Mouse (Mus musculus) intestine, embryonic 15.5 days (tissue): Measurements from ENCODE around the gene Cd72. TPM values are rescaled to one million over a fixed set of nuclear protein-coding genes. Genes with fewer than 3 reads are reported as not detected.

Experiments used
- ATAC-seq: fragments of 200-750 bp; cut with Nextera tagmentation; 2 replicates; pipeline ENCODE4 v1.8.0; 2017; ENCODE audit warnings: moderate TSS enrichment, moderate library complexity
- H3K27ac ChIP-seq: fragments of 300-500 bp; sonication (generic); 2 replicates; pipeline ENCODE4 v1.5.1; 2015; ENCODE audit warnings: mild to moderate bottlenecking, inconsistent platforms
- H3K27me3 ChIP-seq: fragments of 300-500 bp; sonication (generic); replicated peaks from 2 replicates; pipeline ENCODE4 v1.6.1; 2015; ENCODE audit warnings: inconsistent platforms
- H3K36me3 ChIP-seq: fragments of 300-500 bp; sonication (generic); 2 replicates; pipeline ENCODE4 v1.6.1; 2015; ENCODE audit warnings: inconsistent platforms
- H3K4me1 ChIP-seq: fragments of 300-500 bp; sonication (generic); replicated peaks from 2 replicates; pipeline ENCODE4 v1.6.1; 2015; ENCODE audit warnings: inconsistent platforms
- H3K4me2 ChIP-seq: fragments of 300-500 bp; sonication (generic); replicated peaks from 2 replicates; pipeline ENCODE4 v1.6.1; 2015; ENCODE audit warnings: mild to moderate bottlenecking, inconsistent platforms
- H3K4me3 ChIP-seq: fragments of 300-500 bp; sonication (generic); replicated peaks from 2 replicates; pipeline ENCODE4 v1.5.1; 2015; ENCODE audit warnings: inconsistent platforms
- H3K9ac ChIP-seq: fragments of 300-500 bp; sonication (generic); 2 replicates; pipeline ENCODE4 v1.6.1; 2015; ENCODE audit warnings: inconsistent platforms
- H3K9me3 ChIP-seq: fragments of 300-500 bp; sonication (generic); 2 replicates; pipeline ENCODE4 v1.6.1; 2016; ENCODE audit warnings: inconsistent platforms
- WGBS: fragments of 180-500 bp; shearing (Covaris S2); methylation state at CpG from one replicate; pipeline ENCODE4 v1.1.7; 2015; 5-methylcytosine and 5-hydroxymethylcytosine counted together
- polyA plus RNA-seq: library from polyadenylated mRNA; unstranded; fragments of >200 nt; fragmentation: Nextera tagmentation; extraction: Ambion mirVana; gene quantifications from 2 replicates; pipeline ENCODE4 v1.2.1, GENCODE M21; 2015

The Cd72 gene
- 2.7 and 2.9 TPM in 2 replicates for polyA plus RNA-seq

DNA sequence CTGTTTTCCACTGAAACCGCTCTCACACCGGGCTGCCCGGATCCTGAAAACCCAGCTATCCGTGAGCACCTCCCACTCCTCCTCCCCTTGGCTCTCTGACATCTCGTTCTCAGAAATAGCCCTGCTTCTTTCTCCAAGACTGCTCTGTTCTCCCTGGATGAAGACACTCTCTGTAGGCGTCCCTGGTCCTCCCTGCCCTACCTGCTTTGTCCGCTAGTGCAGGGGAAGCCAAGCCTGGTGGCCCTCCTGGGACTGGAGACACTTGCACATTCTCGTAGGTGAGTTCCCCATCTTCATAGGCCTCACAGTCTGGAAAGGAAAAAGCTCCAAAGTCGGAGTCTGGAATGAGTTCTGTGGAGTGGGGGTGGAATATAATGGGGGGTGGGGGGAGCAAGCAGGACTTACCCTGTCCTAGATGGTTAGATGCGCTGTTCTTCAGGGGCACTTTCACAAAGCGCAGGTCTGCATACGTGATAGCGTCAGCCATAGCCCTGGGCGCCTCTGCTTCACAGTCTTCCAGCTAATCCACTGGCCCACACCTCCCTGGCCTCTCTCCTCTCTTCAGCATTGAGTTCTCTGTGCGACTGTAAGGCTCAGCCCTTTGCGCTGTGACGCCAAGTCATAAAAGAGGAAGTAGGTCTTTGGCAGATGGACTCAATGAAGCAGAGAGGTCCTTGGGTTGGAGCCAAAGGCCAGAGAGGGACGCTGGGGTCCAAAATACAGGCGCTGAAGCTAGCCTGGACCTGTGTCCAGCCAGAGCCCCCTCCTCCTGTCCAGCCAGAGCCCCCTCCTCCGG lies at the start of gene Cd72:
Gene Cd72 (minus strand): TSS at position 588 of the 796 bp plus-strand sequence.
- 31% methylated on average over 20 of the region's 20 CpGs for WGBS
- Histone ChIP-seq H3K9me3 (no peaks in the 10 kb centered on the region), H3K4me1 (peaks cover 18% of the 10 kb centered on the region), H3K4me3 (peak within 1 kb of the TSS; percentile 13), H3K4me2 (peak within 1 kb of the TSS; percentile 51), H3K9ac (peak within 1 kb of the TSS; percentile 29; the same call in 1 of the 2 replicates), H3K27ac (no peak within 1 kb of the TSS), H3K27me3 (peaks cover 17% of the 10 kb centered on the region), H3K36me3 (no peaks in the 10 kb centered on the region)
- no peak for ATAC-seq

DNA sequence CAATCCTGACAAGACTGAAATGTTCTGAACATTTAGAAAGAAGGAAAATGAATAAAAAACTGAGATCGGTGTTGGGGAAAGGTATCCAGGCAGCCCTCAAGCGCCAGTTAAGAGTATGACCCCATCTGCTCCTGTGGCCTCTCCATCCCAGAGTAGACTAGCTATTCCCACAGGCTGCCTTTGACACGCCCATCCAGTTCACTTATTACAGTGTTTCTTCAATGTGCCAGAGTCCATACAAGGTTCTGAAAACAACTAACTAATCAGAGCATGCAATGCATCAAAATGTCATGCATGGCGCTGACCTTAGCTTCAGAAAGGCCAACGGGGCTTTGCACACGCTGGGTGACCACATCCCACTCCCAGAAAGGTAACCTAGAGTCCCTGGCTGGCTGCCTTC lies 49.1 kb upstream of the Cd72 start:
- no peak for ATAC-seq
- H3K4me3 ChIP-seq: no peak overlapping the region
- 0 out of 2 replicates have a peak overlapping the region, but pooled peaks have one; percentile 9 for H3K4me2 ChIP-seq
- H3K27ac ChIP-seq: no peak overlapping the region
- no peak overlapping the region for H3K9ac ChIP-seq
- H3K9me3 ChIP-seq: no peaks in the 10 kb centered on the region
- 74% methylated on average over 6 of the region's 6 CpGs for WGBS
- H3K27me3 ChIP-seq: no peaks in the 10 kb centered on the region
- H3K36me3 ChIP-seq: no peaks in the 10 kb centered on the region
- peaks cover 32% of the 10 kb centered on the region for H3K4me1 ChIP-seq

DNA sequence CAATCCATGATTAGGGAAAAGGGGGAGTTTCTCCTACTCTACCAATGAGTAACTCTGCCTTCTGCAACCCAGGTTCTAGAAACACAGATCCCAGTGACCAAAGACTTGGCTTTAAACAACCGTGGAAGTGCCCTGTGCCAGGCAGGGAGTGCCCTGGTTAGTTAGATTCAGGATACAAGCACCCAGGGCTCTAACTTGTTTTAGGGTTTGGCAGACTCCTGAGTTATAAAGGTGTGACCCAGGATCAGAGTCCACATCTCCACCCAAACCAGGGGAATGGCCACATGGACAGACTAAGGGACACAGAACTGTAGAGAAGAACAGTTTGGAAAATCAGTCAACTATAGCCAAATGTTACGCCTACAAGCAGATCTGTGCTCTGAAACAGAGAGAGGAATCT lies 48.6 kb upstream of the Cd72 start:
- no peaks in the 10 kb centered on the region for H3K9me3 ChIP-seq
- no peaks in the 10 kb centered on the region for H3K36me3 ChIP-seq
- H3K4me1 ChIP-seq: peaks cover 33% of the 10 kb centered on the region
- 0 out of 2 replicates have a peak, but pooled peaks have one; percentile 19 for ATAC-seq
- no peaks in the 10 kb centered on the region for H3K27me3 ChIP-seq
- H3K4me3 ChIP-seq: no peak overlapping the region
- no peak overlapping the region for H3K9ac ChIP-seq
- 62% methylated on average over 2 of the region's 2 CpGs for WGBS
- peak overlapping the region; percentile 9; the same call in 1 of the 2 replicates for H3K4me2 ChIP-seq
- H3K27ac ChIP-seq: no peak overlapping the region

DNA sequence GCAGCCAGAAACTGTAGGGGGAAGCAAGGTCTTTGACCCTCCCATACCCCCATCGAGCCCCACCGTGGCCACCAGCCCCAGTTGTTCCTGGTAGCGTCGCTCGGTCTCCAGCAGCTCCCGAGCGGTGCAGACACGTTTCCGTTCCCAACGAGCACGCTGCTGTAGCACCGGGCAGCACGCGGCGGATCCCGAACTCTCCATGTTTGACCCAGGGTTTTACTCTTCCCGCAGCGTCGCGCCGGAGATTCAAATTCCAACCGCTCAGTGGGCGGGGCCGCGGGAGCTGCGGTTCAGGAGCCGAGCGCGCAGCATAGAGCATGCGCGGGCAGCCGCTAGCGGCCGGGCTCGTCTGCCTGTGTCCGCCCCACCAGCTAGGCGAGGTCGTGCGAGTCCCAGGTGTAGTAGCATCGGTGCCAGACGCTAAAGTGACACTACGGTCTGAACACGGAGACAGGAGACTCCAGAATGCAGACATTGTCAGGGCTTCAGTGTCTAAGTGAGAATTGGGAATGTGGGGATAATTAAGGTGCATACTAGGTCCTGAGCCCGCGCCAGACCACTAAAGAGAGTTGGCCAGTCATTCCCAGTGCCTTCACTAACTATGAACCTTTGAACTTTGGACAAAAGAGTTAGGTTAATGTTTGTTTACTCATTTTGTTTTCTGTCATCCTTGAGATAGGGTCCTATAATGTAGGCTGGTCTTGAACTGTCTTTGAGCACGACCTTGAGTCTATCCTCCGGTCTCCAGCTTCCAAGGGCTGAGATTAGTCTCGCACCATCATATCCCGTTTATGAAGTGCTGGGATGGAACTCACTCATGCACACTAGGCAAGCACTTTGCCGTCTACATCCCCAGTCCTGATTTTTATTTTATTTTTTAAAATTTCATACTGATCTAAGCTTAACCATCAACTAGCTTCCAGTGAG lies 45.2 kb upstream of the Cd72 start, which contains the start of gene Arhgef39:
Gene Arhgef39 (minus strand): TSS at position 289 of the 927 bp plus-strand sequence.
- H3K27ac ChIP-seq: peak within 1 kb of the TSS; percentile 49; the same call in 1 of the 2 replicates
- peak; percentile 91 for ATAC-seq
- H3K36me3 ChIP-seq: peaks cover 8% of the 10 kb centered on the region; the same call in 1 of the 2 replicates
- WGBS: 6% methylated on average over 50 of the region's 50 CpGs
- H3K4me2 ChIP-seq: peak within 1 kb of the TSS; percentile 74
- H3K9me3 ChIP-seq: no peaks in the 10 kb centered on the region
- peak within 1 kb of the TSS; percentile 61 for H3K9ac ChIP-seq
- peak within 1 kb of the TSS; percentile 59 for H3K4me3 ChIP-seq
- no peaks in the 10 kb centered on the region for H3K27me3 ChIP-seq
- H3K4me1 ChIP-seq: peaks cover 43% of the 10 kb centered on the region

DNA sequence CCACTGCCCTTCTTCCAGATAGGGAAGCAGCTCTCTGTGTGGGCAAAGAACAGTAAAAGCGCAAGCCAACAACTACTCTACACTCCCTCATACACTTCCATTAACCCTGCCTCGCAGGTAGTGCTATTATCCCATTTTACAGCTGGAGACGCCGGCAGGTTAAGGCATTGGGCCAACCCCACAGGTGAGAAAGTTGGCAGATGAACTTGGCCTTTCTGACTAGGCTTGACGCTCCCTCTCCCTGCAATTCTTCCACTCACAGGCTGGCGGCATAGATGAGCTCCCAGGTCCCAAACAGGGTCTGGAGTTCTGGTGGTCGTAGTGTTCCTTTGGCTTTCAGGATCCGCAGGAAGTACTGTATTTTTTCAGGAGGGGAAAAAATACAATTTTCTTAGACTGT lies 44.6 kb upstream of the Cd72 start:
- Histone ChIP-seq H3K27ac (peak overlapping the region; percentile 49; the same call in 1 of the 2 replicates), H3K4me2 (peak overlapping the region; percentile 74), H3K9me3 (no peaks in the 10 kb centered on the region), H3K36me3 (peaks cover 8% of the 10 kb centered on the region; the same call in 1 of the 2 replicates), H3K9ac (peak overlapping the region; percentile 61), H3K4me1 (peaks cover 43% of the 10 kb centered on the region), H3K4me3 (peak overlapping the region; percentile 59), H3K27me3 (no peaks in the 10 kb centered on the region)
- ATAC-seq: peak; percentile 57
- WGBS: 10% methylated on average over 8 of the region's 8 CpGs

DNA sequence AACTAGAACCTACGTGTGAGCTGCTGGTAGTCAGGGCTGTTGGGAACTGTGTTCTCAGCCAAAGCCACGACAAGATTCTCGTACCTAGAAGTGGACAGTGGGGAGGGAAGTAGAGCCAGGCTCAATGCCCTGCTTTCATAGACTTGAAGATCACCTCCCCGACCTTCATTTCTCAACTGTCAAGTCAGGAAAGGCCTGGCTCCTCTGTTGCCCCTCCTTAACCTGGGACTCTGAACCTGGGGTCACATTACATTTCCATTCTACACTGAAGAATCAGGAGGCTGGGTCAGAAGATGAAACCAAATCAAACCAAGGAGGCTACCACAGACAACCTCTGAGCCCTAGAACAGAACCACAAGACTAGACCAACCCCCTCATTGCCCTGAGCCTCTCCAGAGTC lies 43.5 kb upstream of the Cd72 start:
- H3K9me3 ChIP-seq: no peaks in the 10 kb centered on the region
- peak overlapping the region; percentile 61 for H3K9ac ChIP-seq
- H3K4me2 ChIP-seq: peak overlapping the region; percentile 74
- H3K4me1 ChIP-seq: peaks cover 36% of the 10 kb centered on the region
- 61% methylated on average over 4 of the region's 4 CpGs for WGBS
- H3K4me3 ChIP-seq: peak overlapping the region; percentile 59
- H3K27ac ChIP-seq: no peak overlapping the region
- ATAC-seq: no peak
- H3K27me3 ChIP-seq: no peaks in the 10 kb centered on the region
- peaks cover 8% of the 10 kb centered on the region; the same call in 1 of the 2 replicates for H3K36me3 ChIP-seq

DNA sequence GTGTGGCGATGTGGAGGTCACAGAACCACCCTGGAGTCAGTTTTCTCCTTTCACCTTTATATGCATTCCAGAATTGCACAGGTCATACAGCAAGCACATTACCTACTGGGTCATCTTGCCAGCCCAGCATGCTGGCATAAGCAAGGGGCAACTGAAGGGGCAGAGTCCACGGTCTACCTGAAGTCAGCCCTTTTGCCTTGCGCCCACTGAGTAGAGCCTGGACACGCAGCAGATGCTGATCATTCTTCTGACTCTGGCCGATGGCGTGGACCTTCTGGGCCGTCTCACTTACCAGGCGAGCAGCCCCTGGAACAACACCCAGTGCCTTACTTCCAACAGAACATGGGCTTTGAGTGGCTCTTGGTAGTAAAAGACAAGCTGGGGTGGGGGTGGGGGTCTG lies 43.0 kb upstream of the Cd72 start:
- H3K4me2 ChIP-seq: peak overlapping the region; percentile 74
- WGBS: 96% methylated on average over 8 of the region's 8 CpGs
- peaks cover 36% of the 10 kb centered on the region for H3K4me1 ChIP-seq
- no peaks in the 10 kb centered on the region for H3K9me3 ChIP-seq
- H3K4me3 ChIP-seq: peak overlapping the region; percentile 59; the same call in 1 of the 2 replicates
- peaks cover 8% of the 10 kb centered on the region; the same call in 1 of the 2 replicates for H3K36me3 ChIP-seq
- H3K27me3 ChIP-seq: no peaks in the 10 kb centered on the region
- no peak for ATAC-seq
- H3K9ac ChIP-seq: no peak overlapping the region
- no peak overlapping the region for H3K27ac ChIP-seq

DNA sequence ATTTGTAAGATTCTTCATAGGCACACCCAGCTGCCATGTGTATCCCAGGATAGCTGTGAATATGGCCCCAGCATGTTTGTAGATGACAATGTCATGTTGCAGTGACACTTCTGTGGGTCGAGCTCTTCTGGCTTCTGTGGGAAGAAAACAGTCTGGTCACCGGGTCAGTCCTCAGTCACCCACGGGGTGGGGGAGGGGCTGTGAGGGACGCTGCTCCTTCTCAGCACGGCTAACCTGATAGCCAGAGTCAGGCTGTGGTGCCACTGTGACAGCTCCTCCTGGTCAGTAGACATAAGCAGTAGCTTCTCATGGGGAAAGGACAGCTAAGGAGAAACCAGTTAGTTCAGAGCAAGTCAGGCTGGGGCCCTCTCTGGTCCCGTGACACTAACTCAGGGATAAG lies 42.2 kb upstream of the Cd72 start:
- Histone ChIP-seq H3K4me2 (no peak overlapping the region), H3K9me3 (no peaks in the 10 kb centered on the region), H3K4me1 (peaks cover 36% of the 10 kb centered on the region), H3K4me3 (no peak overlapping the region), H3K27ac (no peak overlapping the region), H3K27me3 (no peaks in the 10 kb centered on the region), H3K9ac (no peak overlapping the region), H3K36me3 (peaks cover 8% of the 10 kb centered on the region; the same call in 1 of the 2 replicates)
- no peak for ATAC-seq
- WGBS: 68% methylated on average over 6 of the region's 6 CpGs

DNA sequence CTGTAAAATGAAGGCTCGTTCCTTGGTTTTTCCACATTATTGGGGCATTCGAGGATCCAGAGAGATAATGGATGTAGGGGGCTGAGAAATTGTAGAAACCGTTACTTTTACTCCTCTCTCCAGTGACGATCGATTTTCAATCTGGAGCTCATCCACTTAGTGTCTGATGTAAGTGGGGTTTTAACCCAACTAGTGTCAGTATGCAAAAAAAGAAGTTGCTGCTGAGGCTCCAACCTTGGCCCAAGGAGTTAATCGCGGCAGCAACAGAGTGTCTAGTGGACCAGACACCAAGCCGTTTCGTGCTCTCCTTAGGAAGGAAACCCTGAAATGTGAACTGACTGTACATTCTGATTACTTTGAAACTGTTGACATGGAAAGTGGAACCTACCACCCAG lies 39.4 kb upstream of the Cd72 start:
- Histone ChIP-seq H3K4me1 (peaks cover 30% of the 10 kb centered on the region), H3K27me3 (no peaks in the 10 kb centered on the region), H3K27ac (peak overlapping the region; percentile 88), H3K4me3 (peak overlapping the region; percentile 72), H3K36me3 (peaks cover 8% of the 10 kb centered on the region; the same call in 1 of the 2 replicates), H3K9me3 (no peaks in the 10 kb centered on the region), H3K4me2 (peak overlapping the region; percentile 72), H3K9ac (peak overlapping the region; percentile 73)
- under 1% methylated on average over 9 of the region's 9 CpGs for WGBS
- no peak for ATAC-seq

DNA sequence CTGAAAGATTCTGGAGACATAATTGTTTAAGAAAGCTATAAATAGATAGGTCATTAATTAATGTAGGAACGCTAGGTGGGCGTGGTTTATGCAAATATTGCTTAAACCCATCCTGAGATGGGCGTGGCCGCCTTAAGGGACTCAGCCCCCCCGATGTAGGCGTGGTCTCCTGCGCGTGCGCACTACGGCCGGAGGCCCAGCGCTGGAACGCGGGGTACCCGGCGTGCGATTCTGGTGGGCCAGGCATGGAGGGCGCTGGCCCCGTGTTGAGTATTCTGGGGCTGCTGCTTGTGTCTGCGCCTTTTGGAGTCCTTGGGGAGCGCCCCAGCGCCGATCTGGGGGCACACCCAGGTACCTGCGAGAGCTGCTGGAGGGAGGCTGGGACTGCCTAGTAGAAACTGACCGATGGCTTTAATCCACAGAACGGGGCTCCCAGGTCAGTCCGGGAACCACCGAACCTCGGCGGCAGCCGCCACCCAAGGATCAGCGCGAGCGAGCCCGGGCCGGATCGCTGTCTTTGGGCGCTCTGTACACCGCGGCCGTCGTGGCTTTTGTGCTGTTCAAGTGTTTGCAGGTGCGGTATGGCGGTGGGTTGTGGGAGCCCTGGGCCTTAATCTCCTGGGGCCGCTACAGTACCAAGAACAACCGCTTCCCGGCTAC lies 38.9 kb upstream of the Cd72 start:
- ATAC-seq: peak; percentile 91
- Histone ChIP-seq H3K27me3 (no peaks in the 10 kb centered on the region), H3K4me3 (peak overlapping the region; percentile 72), H3K27ac (peak overlapping the region; percentile 88), H3K9ac (peak overlapping the region; percentile 73), H3K9me3 (no peaks in the 10 kb centered on the region), H3K36me3 (peaks cover 8% of the 10 kb centered on the region; the same call in 1 of the 2 replicates), H3K4me2 (peak overlapping the region; percentile 72), H3K4me1 (peaks cover 24% of the 10 kb centered on the region)
- WGBS: under 1% methylated on average over 47 of the region's 47 CpGs

DNA sequence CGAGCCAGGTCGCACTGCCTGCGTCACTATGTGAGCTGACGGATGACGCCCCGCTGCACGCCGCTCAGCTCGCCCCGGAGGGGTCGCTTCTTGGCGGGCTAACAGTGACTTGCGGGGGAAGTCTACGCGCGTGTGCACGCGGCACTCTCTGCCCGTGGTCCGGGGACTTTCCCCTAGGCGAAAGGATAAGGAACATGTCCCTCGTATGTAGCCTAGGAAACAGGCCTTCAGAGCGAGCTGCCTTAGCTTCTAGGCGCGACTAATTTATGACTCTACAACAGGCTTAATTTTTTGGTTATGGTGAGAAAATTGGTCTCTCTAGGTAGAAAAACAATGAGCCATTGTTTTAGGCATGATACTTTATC lies 38.4 kb upstream of the Cd72 start, which contains the start of gene Ccdc107:
Gene Ccdc107 (plus strand): TSS at position 80 of the 365 bp plus-strand sequence.
- Histone ChIP-seq H3K4me2 (peak within 1 kb of the TSS; percentile 72), H3K9ac (peak within 1 kb of the TSS; percentile 73), H3K36me3 (peaks cover 8% of the 10 kb centered on the region; the same call in 1 of the 2 replicates), H3K27ac (peak within 1 kb of the TSS; percentile 88), H3K4me1 (peaks cover 19% of the 10 kb centered on the region), H3K4me3 (peak within 1 kb of the TSS; percentile 72), H3K9me3 (no peaks in the 10 kb centered on the region), H3K27me3 (no peaks in the 10 kb centered on the region)
- WGBS: under 1% methylated on average over 25 of the region's 25 CpGs
- ATAC-seq: peak; percentile 98
